Mouse (Mus musculus) heart, adult 11 months (tissue): Measurements from ENCODE around the gene Camk2d.
A peak's percentile ranks its signal among the peaks of the same experiment; 100 is the strongest.

Experiments used
- DNase-seq: peaks from one replicate; pipeline ENCODE4 v3.0.0; 2022

Gene Camk2d

GRCm38 (mm10) chr3:126824930-126825329 is 228.8 kb downstream of the Camk2d start:
- DNase-seq = no peak

DNA sequence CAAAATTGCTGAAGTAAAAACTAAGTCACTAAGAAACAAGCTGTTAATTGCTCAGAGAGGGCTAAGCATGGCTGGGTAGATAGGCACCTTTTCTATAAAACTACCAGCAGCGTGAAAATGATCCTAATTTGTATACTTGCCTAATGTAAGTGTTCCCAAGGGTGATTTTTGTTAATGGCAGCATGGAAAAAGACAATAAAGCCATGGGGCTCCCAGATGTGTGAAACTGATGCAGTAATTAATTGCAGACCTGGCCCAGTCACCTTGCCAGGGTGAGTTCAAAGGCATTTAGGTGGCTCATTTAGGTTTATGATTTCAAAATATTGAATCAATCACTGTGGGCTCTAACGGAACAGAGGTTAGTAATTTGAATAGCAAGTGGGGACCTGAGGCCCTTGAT is 230.1 kb downstream of the Camk2d start:
- DNase-seq = no peak

- DNase-seq = no peak
Measured at GRCm38 (mm10) chr3:126827900-126828299, 231.8 kb downstream of the Camk2d start.

DNA sequence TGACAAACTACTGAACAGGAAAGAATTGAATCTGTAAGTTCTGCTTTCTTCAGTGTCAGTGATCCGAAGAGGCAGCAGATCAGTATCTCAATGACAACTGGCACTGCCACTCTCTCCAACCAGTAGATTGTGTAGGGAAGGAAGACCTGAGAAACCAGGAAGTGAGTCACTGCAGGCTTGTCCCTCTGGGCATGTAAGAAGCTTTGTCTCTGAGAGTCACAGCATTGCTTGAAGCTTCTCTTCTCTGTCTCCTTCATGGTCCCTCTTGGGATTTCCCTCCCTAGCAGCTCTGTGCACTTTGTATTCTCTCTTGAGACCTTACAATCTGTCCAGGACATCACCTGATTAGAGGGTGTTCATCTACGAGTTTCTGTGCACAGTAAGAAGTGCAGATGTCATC is 233.7 kb downstream of the Camk2d start:
- peak; percentile 81 for DNase-seq

DNA sequence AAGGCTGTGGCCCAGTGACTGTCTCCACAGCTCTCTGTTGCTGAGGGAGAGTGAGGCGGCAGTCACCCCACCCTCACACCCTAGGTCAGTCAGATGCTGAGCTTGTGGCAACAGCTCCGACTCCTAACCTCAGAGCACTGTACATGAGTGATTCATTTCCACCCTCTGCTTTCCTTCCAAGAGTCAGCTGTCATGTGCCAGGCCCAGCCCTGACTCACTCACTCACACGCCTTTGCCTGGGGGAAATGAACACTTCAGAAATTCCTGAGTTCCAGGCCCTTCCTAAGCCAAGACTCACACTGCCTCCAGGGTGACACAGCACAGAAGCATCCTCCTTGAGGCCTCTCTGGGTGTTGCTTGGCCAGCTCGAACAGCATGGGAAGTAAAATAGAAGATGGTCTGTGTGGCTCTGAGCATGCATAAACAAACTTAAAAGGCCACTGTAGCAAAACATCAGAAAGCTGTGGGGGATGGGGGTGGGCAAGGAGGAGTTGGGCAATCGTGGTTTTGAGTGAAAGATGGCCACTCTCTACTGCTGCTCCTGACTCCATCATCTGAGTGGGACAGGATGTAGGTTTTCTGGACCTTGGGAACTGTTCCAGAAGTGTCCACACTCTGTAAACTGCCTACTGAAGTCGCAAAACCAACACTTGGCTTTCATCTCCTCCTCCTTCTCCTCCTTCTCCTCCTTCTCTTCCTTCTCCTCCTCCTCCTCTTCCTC is 235.5 kb downstream of the Camk2d start:
- peak; percentile 99 for DNase-seq

DNA sequence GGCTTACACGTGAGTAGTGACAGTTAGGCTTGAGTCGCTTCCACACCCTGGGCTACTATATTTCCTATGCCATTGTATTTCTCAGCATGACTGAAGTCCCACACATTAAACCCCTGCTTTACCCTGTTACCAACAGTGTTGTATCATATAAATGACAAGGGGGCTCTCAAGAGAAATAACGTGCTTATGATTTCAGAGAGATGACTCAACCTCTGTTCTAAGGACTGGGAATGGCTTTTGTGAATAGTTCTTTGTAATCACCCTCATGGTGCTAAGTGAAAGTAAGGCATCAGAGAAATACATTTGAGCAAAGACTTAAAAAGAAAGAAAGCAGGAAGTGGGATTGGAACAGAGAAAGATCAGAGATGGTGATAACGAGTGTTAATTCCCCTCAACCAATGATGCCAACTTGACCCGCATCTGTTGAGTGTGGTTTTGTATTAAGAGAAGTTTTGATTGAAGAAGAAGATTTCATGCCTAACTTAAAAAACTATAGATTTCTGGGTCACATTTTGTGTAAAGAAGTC is 238.6 kb downstream of the Camk2d start:
- no peak for DNase-seq

- DNase-seq = no peak
Measured at GRCm38 (mm10) chr3:126842780-126843179, 246.7 kb downstream of the Camk2d start.

DNA sequence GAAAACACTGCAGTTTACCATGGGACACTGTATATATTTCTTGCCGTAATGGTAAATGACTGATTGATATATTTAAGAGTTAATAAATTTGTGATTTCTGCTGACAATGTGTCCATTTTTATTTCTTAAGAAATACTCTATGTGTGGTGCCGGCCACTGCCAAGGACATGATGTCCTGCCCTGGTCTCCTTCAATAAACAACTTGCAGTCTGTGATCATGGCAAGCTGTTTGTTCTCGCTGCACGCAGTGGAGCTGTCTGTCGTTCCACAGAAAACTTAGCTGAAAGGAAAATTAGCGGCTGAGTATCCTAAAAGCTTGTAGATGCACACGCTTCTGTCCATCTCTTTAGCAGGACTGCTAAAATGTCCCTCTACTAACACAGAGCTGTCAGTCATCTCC is 248.7 kb downstream of the Camk2d start:
- DNase-seq = no peak

DNA sequence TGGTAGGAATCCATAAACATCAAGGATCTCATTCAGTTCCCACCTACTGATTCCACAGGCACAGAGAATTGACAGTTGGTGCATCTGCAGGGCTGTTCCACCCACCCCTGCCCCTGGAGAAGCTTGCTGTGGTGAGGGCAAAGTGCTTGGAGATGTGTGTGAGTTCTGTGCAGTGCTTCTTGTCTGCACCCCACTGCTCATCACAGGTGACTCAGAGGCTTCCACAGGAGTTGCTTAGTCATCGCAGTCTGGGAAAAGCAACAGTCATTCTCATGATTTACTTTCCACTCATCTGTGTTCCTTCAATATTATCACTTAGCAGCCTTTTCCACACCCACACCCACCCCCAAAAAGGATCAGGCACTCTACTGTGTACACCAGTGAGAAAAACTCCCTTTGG is 252.0 kb downstream of the Camk2d start:
- no peak for DNase-seq

DNA sequence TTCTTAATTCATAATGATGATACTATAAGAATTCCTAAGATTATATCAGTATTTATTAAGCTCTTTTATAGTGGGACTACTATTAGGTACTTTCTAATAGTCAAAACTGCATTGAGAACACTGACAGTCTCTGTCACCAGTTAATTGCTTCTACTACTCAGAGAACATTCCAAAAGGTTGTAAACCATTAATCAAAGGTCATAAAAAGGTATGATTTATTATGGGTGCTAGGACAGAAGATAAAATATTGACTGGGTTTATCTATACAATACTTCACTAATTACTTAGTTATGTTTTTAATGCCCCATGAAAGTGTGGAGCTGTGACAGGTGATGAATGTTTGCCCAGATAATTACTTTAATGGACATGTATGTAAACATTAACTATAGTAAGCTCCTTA is 264.3 kb downstream of the Camk2d start:
- no peak for DNase-seq

- DNase-seq = no peak
Measured at GRCm38 (mm10) chr3:126869561-126869960, 273.5 kb downstream of the Camk2d start.

DNA sequence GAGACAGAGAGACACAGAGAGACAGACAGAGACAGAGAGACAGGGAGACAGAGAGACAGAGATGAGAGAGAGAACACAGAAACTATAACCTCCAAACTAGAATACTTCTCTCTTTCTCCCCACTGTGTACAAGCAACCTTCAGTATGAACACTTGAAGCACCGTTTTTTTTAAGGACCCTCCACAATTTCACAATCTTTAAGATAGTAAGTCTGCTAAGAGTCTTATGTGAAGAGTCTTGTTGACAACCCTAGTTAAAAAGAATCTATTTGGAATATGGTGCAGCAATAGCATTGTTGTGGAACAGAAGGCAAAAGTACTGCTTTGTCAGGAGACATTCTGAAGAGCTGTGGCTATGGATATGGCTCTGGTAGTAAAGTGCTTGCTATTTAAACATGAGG is 274.6 kb downstream of the Camk2d start:
- DNase-seq = no peak

GRCm38 (mm10) chr3:126878233-126878632 is 282.1 kb downstream of the Camk2d start:
- no peak for DNase-seq

DNA sequence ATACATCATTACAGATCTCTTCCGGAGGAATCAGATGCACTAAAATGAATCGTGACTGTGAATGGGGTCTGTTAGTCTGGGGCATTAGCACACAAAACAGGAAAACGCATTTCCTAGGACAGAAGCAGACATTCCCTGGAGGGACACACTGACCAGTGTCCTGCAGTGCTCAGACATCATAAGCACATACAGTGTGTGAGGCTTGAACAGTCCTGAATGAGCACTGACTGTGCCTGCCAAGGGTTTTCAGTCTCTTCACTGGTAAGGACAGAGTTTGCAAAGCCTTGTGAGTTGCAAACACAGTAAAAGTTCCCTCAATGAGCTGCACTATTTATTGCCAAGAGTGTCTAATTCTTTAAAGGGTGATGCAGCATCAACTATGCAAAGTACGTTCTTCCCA is 290.0 kb downstream of the Camk2d start:
- peak; percentile 54 for DNase-seq

GRCm38 (mm10) chr3:126886644-126887043 is 290.5 kb downstream of the Camk2d start:
- peak; percentile 51 for DNase-seq
